Mouse (Mus musculus): ENCODE measurements around the gene Tubb2b.

GRCm38 (mm10) chr13:34101908-34102307, 28.4 kb downstream of the Tubb2b start:
- no peak for TF ChIP-seq POLR2A (IDR thresholded peaks at IDR 0.05; ENCODE audit: control insufficient read depth, low read depth, low read length)
- no peak for TF ChIP-seq CTCF (IDR thresholded peaks at IDR 0.05; ENCODE audit: control insufficient read depth, insufficient read depth, insufficient replicate concordance, low read depth, low read length)
